Mouse (Mus musculus): ENCODE measurements around the gene Lin7c. TPM values are rescaled to one million over a fixed set of nuclear protein-coding genes. Genes with fewer than 3 reads are reported as not detected.

Lin7c gene
- polyA plus RNA-seq, 2 experiments, result 7.2 to 17.3 TPM

- Histone ChIP-seq H3K4me2 (ENCODE audit: low read depth) (no peak overlapping the region), H3K9ac (replicated peaks) (no peak overlapping the region), H3K4me1 (replicated peaks; ENCODE audit: control insufficient read depth in 2 of 2, insufficient read depth in 2 of 2, low read length in 1 of 2) (no peaks in the 10 kb centered on the region), H3K4me3 (ENCODE audit: insufficient read depth in 1 of 2, low read depth in 2 of 2, low read length in 2 of 2) (no peak overlapping the region), H3K36me3 (replicated peaks; ENCODE audit: control insufficient read depth, insufficient read depth, low read depth) (peaks cover 18% of the 10 kb centered on the region), H3K9me3 (ENCODE audit: control insufficient read depth, low read length) (no peaks in the 10 kb centered on the region), H3K27me3 (ENCODE audit: control insufficient read depth, insufficient read depth, low read length) (no peaks in the 10 kb centered on the region), H3K27ac (no peak overlapping the region)
- ATAC-seq (ENCODE audit: insufficient read depth), result no peak
- no peak for TF ChIP-seq CTCF (IDR thresholded peaks at IDR 0.05; ENCODE audit: low read depth)
- no peak for TF ChIP-seq EP300 (IDR thresholded peaks at IDR 0.05; ENCODE audit: low read depth)
- DNase-seq (ENCODE audit: low read depth in 3 of 3, low spot score in 3 of 3), result no peak
- 62% methylated on average over 7 of the region's 7 CpGs for WGBS (ENCODE audit: insufficient replicate concordance)
Measured at GRCm38 (mm10) chr2:109902869-109903268, 12.2 kb downstream of the Lin7c start.

GRCm38 (mm10) chr2:109904171-109904821, 13.6 kb downstream of the Lin7c start:
- Histone ChIP-seq H3K27ac (no peak overlapping the region), H3K4me1 (replicated peaks; ENCODE audit: control insufficient read depth in 2 of 2, insufficient read depth in 2 of 2, low read length in 1 of 2) (no peaks in the 10 kb centered on the region), H3K27me3 (ENCODE audit: control insufficient read depth, insufficient read depth, low read length) (no peaks in the 10 kb centered on the region), H3K36me3 (replicated peaks; ENCODE audit: control insufficient read depth, insufficient read depth, low read depth) (peaks cover 12% of the 10 kb centered on the region; the same call in 1 of the 2 replicates), H3K9me3 (ENCODE audit: control insufficient read depth, low read length) (no peaks in the 10 kb centered on the region), H3K4me3 (ENCODE audit: insufficient read depth in 1 of 2, low read depth in 2 of 2, low read length in 2 of 2) (no peak overlapping the region), H3K4me2 (ENCODE audit: low read depth) (no peak overlapping the region), H3K9ac (replicated peaks) (no peak overlapping the region)
- WGBS (ENCODE audit: insufficient replicate concordance), result under 1% methylated on average over 7 of the region's 7 CpGs
- ATAC-seq (ENCODE audit: insufficient read depth) (peak; percentile 70), DNase-seq (ENCODE audit: low read depth in 3 of 3, low spot score in 3 of 3) (peak; percentile 78 to 84 (median 82))
- TF ChIP-seq CTCF (IDR thresholded peaks at IDR 0.05; ENCODE audit: low read depth), result peak; percentile 96
- 0 out of 2 replicates have a peak, but pooled peaks have one; percentile 1 for TF ChIP-seq EP300 (IDR thresholded peaks at IDR 0.05; ENCODE audit: low read depth)

- Histone ChIP-seq H3K4me2 (ENCODE audit: low read depth) (no peak overlapping the region), H3K36me3 (replicated peaks; ENCODE audit: control insufficient read depth, insufficient read depth, low read depth) (no peaks in the 10 kb centered on the region), H3K27me3 (ENCODE audit: control insufficient read depth, insufficient read depth, low read length) (no peaks in the 10 kb centered on the region), H3K4me3 (ENCODE audit: insufficient read depth in 1 of 2, low read depth in 2 of 2, low read length in 2 of 2) (no peak overlapping the region), H3K4me1 (replicated peaks; ENCODE audit: control insufficient read depth in 2 of 2, insufficient read depth in 2 of 2, low read length in 1 of 2) (no peaks in the 10 kb centered on the region), H3K27ac (no peak overlapping the region), H3K9me3 (ENCODE audit: control insufficient read depth, low read length) (no peaks in the 10 kb centered on the region), H3K9ac (replicated peaks) (no peak overlapping the region)
- ATAC-seq (ENCODE audit: insufficient read depth) (peak; percentile 40; the same call in 1 of the 2 replicates), DNase-seq (ENCODE audit: low read depth in 3 of 3, low spot score in 3 of 3) (peak in 2 of 3 experiments; percentile 49 to 53)
- 25% methylated on average over 2 of the region's 2 CpGs for WGBS (ENCODE audit: insufficient replicate concordance)
- TF ChIP-seq EP300 (IDR thresholded peaks at IDR 0.05; ENCODE audit: low read depth) (no peak), CTCF (IDR thresholded peaks at IDR 0.05; ENCODE audit: low read depth) (no peak)
Measured at GRCm38 (mm10) chr2:109909122-109909521, 18.5 kb downstream of the Lin7c start.

DNA sequence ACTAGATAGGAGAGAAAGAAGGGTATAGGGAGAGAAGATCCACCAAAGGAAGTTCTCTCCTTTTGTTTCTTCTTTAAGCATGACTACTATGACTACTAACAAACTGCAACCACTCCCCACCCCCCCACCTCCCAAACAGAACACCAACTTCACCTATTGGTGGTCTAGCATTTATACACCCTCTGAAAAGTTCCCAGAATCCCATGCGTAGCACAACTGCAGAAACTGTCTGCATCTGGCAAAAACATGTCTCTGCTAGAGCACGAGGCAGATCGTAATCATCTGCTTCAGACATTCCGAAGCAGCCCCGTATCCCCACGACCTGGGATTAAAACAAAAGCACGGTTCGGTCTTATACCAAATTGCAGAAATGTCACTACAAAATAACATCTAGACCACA, 21.6 kb downstream of the Lin7c start:
- Histone ChIP-seq H3K9me3 (ENCODE audit: control insufficient read depth, low read length) (no peaks in the 10 kb centered on the region), H3K27ac (no peak overlapping the region), H3K9ac (replicated peaks) (no peak overlapping the region), H3K4me1 (replicated peaks; ENCODE audit: control insufficient read depth in 2 of 2, insufficient read depth in 2 of 2, low read length in 1 of 2) (peaks cover 0 to 4% of the 10 kb centered on the region in 2 experiments; a peak in 3 of 4 replicates), H3K27me3 (ENCODE audit: control insufficient read depth, insufficient read depth, low read length) (no peaks in the 10 kb centered on the region), H3K36me3 (replicated peaks; ENCODE audit: control insufficient read depth, insufficient read depth, low read depth) (no peaks in the 10 kb centered on the region), H3K4me3 (ENCODE audit: insufficient read depth in 1 of 2, low read depth in 2 of 2, low read length in 2 of 2) (no peak overlapping the region), H3K4me2 (ENCODE audit: low read depth) (no peak overlapping the region)
- ATAC-seq (ENCODE audit: insufficient read depth), result no peak
- no peak for DNase-seq (ENCODE audit: low read depth in 3 of 3, low spot score in 3 of 3)
- WGBS (ENCODE audit: insufficient replicate concordance), result 77% methylated on average over 8 of the region's 8 CpGs
- TF ChIP-seq EP300 (IDR thresholded peaks at IDR 0.05; ENCODE audit: low read depth), result no peak

- no peaks in the 10 kb centered on the region for H3K27me3 ChIP-seq (ENCODE audit: control insufficient read depth, insufficient read depth, low read length)
- no peak overlapping the region for H3K4me2 ChIP-seq (ENCODE audit: low read depth)
- no peaks in the 10 kb centered on the region for H3K9me3 ChIP-seq (ENCODE audit: control insufficient read depth, low read length)
- TF ChIP-seq CTCF (IDR thresholded peaks at IDR 0.05; ENCODE audit: low read depth), result no peak
- TF ChIP-seq EP300 (IDR thresholded peaks at IDR 0.05; ENCODE audit: low read depth), result no peak
- H3K9ac ChIP-seq (replicated peaks), result no peak overlapping the region
- 58% methylated on average over 12 of the region's 12 CpGs for WGBS (ENCODE audit: insufficient replicate concordance)
- H3K36me3 ChIP-seq (replicated peaks; ENCODE audit: control insufficient read depth, insufficient read depth, low read depth), result no peaks in the 10 kb centered on the region
- no peak for ATAC-seq (ENCODE audit: insufficient read depth)
- no peak overlapping the region for H3K4me3 ChIP-seq (ENCODE audit: insufficient read depth in 1 of 2, low read depth in 2 of 2, low read length in 2 of 2)
- H3K4me1 ChIP-seq (replicated peaks; ENCODE audit: control insufficient read depth in 2 of 2, insufficient read depth in 2 of 2, low read length in 1 of 2), result peaks cover 0 to 4% of the 10 kb centered on the region in 2 experiments; a peak in 3 of 4 replicates
- no peak for DNase-seq (ENCODE audit: low read depth in 3 of 3, low spot score in 3 of 3)
- no peak overlapping the region for H3K27ac ChIP-seq
Measured at GRCm38 (mm10) chr2:109912766-109913165, 22.1 kb downstream of the Lin7c start.
